Mouse (Mus musculus): ENCODE results near the gene Gm27029. TPM values are rescaled to one million over a fixed set of nuclear protein-coding genes. Genes with fewer than 3 reads are reported as not detected.

Gene Gm27029
- polyA plus RNA-seq, 1 experiment from 2014 or later = 12.2 TPM

DNA sequence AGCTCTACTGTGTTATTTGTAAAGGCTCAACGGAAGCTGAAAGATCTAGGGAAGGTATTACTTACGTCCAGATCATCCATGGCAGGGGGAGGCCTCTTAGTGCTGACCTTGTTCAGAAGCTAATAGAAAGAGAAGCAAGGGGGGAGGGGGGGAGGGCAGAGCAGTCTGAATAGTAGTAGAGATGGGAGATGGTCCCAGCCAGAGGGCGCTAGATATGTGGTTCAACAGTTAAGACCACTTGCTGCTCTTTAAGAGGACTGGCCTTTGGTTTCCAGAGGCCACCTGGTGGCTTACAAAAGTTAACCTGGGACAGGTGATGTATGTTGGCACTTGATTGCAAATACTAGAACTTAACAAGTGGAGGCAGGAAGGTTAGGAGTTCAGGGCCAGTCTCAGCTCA is 5.0 kb downstream of the Gm27029 start:
- no peaks in the 10 kb centered on the region for H3K9me3 ChIP-seq (ENCODE audit: low read depth, low read length)
- DNase-seq (peak; percentile 39), ATAC-seq (ENCODE audit: insufficient read depth) (no peak)
- H3K27ac ChIP-seq (ENCODE audit: low read depth) = no peak overlapping the region
- 40% methylated on average over 3 of the region's 3 CpGs for WGBS
- H3K4me3 ChIP-seq (ENCODE audit: low read depth, low read length) = no peak overlapping the region
- H3K27me3 ChIP-seq (ENCODE audit: insufficient read depth, low read length) = no peaks in the 10 kb centered on the region
- H3K36me3 ChIP-seq (ENCODE audit: insufficient read depth) = peaks cover 4% of the 10 kb centered on the region; the same call in 1 of the 2 replicates
- H3K9ac ChIP-seq = no peak overlapping the region
- peak; percentile 37; the same call in 1 of the 2 replicates for TF ChIP-seq CTCF (IDR thresholded peaks at IDR 0.05; ENCODE audit: low read depth)
- H3K4me2 ChIP-seq = no peak overlapping the region
- peaks cover 6% of the 10 kb centered on the region; the same call in 1 of the 2 replicates for H3K4me1 ChIP-seq (ENCODE audit: insufficient read depth)

DNA sequence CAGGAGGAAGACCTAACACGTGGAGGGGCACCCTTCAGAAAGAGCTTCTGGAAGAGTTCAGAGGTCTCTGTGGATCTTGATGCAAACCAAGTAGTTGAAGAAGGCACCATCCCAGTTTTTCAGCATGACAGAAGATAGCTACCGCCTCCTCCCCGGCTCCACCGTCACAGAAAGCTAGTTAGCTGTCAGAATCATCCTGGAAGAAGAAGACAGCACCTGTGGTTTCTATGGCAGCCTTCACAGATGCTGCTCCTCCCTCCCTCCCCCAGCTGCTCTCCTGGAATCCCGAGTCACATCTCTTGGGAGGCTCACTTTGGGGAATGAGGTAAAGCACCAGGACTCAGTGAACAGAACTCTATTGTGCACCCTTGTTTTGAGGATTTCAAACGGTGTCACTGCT is 5.6 kb downstream of the Gm27029 start:
- Histone ChIP-seq H3K27me3 (ENCODE audit: insufficient read depth, low read length) (no peaks in the 10 kb centered on the region), H3K9ac (no peak overlapping the region), H3K36me3 (ENCODE audit: insufficient read depth) (peaks cover 6% of the 10 kb centered on the region), H3K27ac (ENCODE audit: low read depth) (no peak overlapping the region), H3K4me2 (no peak overlapping the region), H3K4me3 (ENCODE audit: low read depth, low read length) (no peak overlapping the region), H3K9me3 (ENCODE audit: low read depth, low read length) (no peaks in the 10 kb centered on the region), H3K4me1 (ENCODE audit: insufficient read depth) (peaks cover 6% of the 10 kb centered on the region; the same call in 1 of the 2 replicates)
- no peak for DNase-seq
- WGBS = 55% methylated on average over 6 of the region's 6 CpGs
- no peak for TF ChIP-seq CTCF (IDR thresholded peaks at IDR 0.05; ENCODE audit: low read depth)
- ATAC-seq (ENCODE audit: insufficient read depth) = no peak

DNA sequence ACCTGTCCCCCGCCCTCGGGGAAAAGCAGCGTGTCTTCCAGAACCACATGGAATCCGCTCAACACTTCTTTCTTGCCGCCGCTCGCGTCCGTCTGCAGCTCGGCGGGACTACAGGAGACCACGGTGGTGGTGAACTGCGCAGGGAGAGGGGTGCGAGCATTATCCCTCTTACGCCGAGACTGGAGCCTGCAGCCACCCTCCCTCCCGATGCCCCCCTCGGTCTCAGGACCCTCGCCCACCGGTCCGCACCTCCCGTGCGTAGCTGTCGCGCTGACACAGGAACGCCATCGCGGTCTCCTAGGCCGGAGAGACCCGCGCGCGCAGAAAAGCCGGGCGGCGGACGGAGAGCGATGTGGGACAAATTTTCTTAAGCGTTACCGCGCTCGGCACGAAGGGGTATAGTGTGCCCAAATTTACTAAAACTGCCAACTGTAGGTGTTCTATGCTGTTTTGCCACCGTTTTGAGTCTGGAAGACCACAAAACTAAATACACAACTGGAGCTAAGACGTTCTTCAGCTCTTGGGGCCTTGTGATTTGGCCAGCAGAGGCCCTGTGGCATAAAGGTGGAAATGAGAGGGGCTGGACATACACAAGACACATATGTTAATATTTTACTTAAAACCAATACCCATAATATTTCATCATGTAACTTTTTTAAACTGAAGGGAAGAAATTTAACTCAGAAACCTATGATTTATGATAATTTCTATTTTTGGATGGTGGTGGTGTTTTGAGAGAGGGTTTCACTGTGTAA is 7.3 kb downstream of the Gm27029 start, which contains the start of gene Aarsd1:
Gene Aarsd1 (minus strand): TSS at position 515 of the 755 bp plus-strand sequence.
- H3K4me3 ChIP-seq (ENCODE audit: low read depth, low read length) = peak within 1 kb of the TSS; percentile 88
- peak within 1 kb of the TSS; percentile 71 for H3K4me2 ChIP-seq
- DNase-seq (peak; percentile 94), ATAC-seq (ENCODE audit: insufficient read depth) (peak; percentile 84)
- no peak for TF ChIP-seq CTCF (IDR thresholded peaks at IDR 0.05; ENCODE audit: low read depth)
- H3K9ac ChIP-seq = peak within 1 kb of the TSS; percentile 85
- no peaks in the 10 kb centered on the region for H3K27me3 ChIP-seq (ENCODE audit: insufficient read depth, low read length)
- H3K4me1 ChIP-seq (ENCODE audit: insufficient read depth) = 0 out of 2 replicates have a peak, but pooled peaks cover 3% of the 10 kb centered on the region
- H3K36me3 ChIP-seq (ENCODE audit: insufficient read depth) = peaks cover 18% of the 10 kb centered on the region
- WGBS = under 1% methylated on average over 45 of the region's 45 CpGs
- no peaks in the 10 kb centered on the region for H3K9me3 ChIP-seq (ENCODE audit: low read depth, low read length)
- H3K27ac ChIP-seq (ENCODE audit: low read depth) = peak within 1 kb of the TSS; percentile 65; the same call in 1 of the 2 replicates

DNA sequence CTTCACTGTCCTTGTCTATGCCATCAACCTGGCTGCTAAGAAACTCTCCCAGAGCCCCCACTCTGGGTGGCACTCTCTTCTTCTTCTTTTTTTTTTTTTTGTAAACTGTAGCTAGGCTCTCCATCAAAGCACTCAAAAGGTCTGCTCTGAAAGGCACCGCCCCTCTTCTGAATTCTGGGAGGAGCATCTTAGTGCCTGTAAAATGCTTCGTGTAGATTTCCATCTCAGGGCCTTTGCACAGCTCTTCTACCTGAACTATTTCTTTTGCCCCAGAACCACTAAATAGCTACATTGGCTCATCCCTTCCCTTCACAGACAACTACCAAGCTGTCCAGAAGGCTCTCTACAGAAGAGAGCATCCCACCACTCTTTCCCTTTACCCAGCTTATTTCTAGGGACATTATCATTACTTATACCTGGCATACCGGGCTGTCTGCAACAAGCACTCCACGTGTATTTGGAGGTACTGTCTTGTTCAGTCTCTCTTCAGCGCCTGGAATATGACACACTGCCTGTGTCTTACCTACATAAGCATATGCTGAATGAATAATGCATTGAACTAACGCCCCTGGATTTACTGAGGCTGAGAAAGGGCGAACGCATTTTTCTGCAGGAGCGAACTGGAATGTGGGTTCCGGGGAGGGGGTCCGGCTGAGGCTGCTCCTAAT is 8.0 kb downstream of the Gm27029 start:
- H3K4me3 ChIP-seq (ENCODE audit: low read depth, low read length) = peak overlapping the region; percentile 88
- H3K9me3 ChIP-seq (ENCODE audit: low read depth, low read length) = no peaks in the 10 kb centered on the region
- ATAC-seq (ENCODE audit: insufficient read depth) (no peak; the same call in 1 of the 2 replicates), DNase-seq (peak; percentile 50)
- peak overlapping the region; percentile 65; the same call in 1 of the 2 replicates for H3K27ac ChIP-seq (ENCODE audit: low read depth)
- 0 out of 2 replicates have a peak, but pooled peaks cover 3% of the 10 kb centered on the region for H3K4me1 ChIP-seq (ENCODE audit: insufficient read depth)
- H3K9ac ChIP-seq = peak overlapping the region; percentile 85
- TF ChIP-seq CTCF (IDR thresholded peaks at IDR 0.05; ENCODE audit: low read depth) = no peak
- H3K27me3 ChIP-seq (ENCODE audit: insufficient read depth, low read length) = no peaks in the 10 kb centered on the region
- H3K4me2 ChIP-seq = peak overlapping the region; percentile 71
- peaks cover 25% of the 10 kb centered on the region for H3K36me3 ChIP-seq (ENCODE audit: insufficient read depth)
- 1% methylated on average over 11 of the region's 11 CpGs for WGBS

DNA sequence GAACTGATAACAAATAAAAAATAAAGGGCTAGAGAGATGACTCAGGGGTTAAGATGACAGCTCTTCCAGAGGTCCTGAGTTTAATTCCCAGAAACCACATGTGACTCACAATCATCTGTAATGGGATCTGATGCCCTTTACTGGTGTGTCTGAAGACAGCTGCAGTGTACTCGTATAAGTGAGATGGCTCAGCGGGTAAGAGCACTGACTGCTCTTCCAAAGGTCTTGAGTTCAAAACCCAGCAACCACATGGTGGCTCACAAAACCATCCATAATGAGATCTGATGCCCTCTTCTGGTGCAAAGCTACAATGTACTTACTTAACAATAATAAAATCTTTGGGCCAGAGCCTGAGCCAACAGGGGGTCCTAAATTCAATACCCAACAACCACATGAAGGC is 9.3 kb downstream of the Gm27029 start:
- Histone ChIP-seq H3K4me1 (ENCODE audit: insufficient read depth) (0 out of 2 replicates have a peak, but pooled peaks cover 3% of the 10 kb centered on the region), H3K9ac (no peak overlapping the region), H3K27me3 (ENCODE audit: insufficient read depth, low read length) (no peaks in the 10 kb centered on the region), H3K27ac (ENCODE audit: low read depth) (no peak overlapping the region), H3K9me3 (ENCODE audit: low read depth, low read length) (no peaks in the 10 kb centered on the region), H3K36me3 (ENCODE audit: insufficient read depth) (peaks cover 37% of the 10 kb centered on the region), H3K4me2 (no peak overlapping the region), H3K4me3 (ENCODE audit: low read depth, low read length) (no peak overlapping the region)
- TF ChIP-seq CTCF (IDR thresholded peaks at IDR 0.05; ENCODE audit: low read depth) = no peak
- ATAC-seq (ENCODE audit: insufficient read depth) (no peak), DNase-seq (peak; percentile 25)
- 70% methylated on average over 2 of the region's 2 CpGs for WGBS

DNA sequence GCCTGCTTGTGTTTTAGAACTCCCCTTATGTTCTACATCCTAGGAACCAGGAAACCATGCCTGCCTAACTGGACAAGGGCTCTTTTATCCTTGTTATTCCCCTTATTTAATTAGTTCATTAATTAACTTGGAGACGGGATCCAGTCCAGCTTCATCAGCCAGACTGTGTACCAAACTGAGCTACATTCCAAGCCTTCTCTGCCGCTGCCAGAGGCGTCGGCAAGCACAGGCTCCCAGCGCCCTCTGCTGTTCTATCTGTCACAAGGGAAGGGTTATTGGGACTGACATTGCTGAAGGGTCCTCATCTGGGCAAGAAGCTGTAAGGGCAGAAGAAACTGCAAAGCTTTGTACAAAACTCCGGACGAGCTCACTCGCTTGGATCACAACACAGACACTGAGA is 29.5 kb downstream of the Gm27029 start:
- Histone ChIP-seq H3K9ac (no peak overlapping the region), H3K36me3 (ENCODE audit: insufficient read depth) (no peaks in the 10 kb centered on the region), H3K27ac (ENCODE audit: low read depth) (no peak overlapping the region), H3K4me3 (ENCODE audit: low read depth, low read length) (no peak overlapping the region), H3K9me3 (ENCODE audit: low read depth, low read length) (no peaks in the 10 kb centered on the region), H3K4me2 (no peak overlapping the region), H3K4me1 (ENCODE audit: insufficient read depth) (no peaks in the 10 kb centered on the region), H3K27me3 (ENCODE audit: insufficient read depth, low read length) (no peaks in the 10 kb centered on the region)
- peak; percentile 66; the same call in 1 of the 2 replicates for ATAC-seq (ENCODE audit: insufficient read depth)
- peak; percentile 94 for TF ChIP-seq CTCF (IDR thresholded peaks at IDR 0.05; ENCODE audit: low read depth)
- DNase-seq = peak; percentile 93
- WGBS = 3% methylated on average over 8 of the region's 8 CpGs

DNA sequence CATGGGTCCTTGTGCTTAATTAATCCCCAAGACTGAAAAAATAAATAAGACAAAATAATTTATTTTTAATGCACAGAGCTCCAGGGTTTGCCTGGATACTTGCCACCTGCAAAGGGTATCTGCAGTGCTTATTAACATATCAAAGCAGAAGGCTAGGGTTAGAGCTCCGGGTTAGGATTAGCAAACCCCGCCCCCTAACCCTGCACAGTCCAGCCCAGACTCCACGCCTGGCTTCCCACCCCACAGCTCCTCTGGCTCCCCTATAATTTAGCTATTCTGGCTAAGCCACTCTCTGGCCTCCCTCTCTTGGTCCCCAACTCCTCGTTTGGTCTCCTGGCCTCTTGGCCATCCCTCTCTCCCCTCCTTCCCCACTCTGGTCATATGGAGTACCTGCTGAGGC is 42.8 kb downstream of the Gm27029 start:
- Histone ChIP-seq H3K4me3 (ENCODE audit: low read depth, low read length) (no peak overlapping the region), H3K9me3 (ENCODE audit: low read depth, low read length) (no peaks in the 10 kb centered on the region), H3K4me2 (no peak overlapping the region), H3K27me3 (ENCODE audit: insufficient read depth, low read length) (no peaks in the 10 kb centered on the region), H3K27ac (ENCODE audit: low read depth) (no peak overlapping the region), H3K9ac (no peak overlapping the region), H3K36me3 (ENCODE audit: insufficient read depth) (no peaks in the 10 kb centered on the region), H3K4me1 (ENCODE audit: insufficient read depth) (no peaks in the 10 kb centered on the region)
- no peak for TF ChIP-seq CTCF (IDR thresholded peaks at IDR 0.05; ENCODE audit: low read depth)
- 22% methylated on average over 4 of the region's 4 CpGs for WGBS
- ATAC-seq (ENCODE audit: insufficient read depth) = no peak
- DNase-seq = no peak
